Mouse (Mus musculus) midbrain, embryonic 15.5 days (tissue): ENCODE measurements at regions not wholly inside any gene's neighbourhood (a gene's known extent, or its start where the extent isn't known, plus 50 kb on each side); places are given as distances from the start of the nearest gene placed in this dataset.
"Not testable (repeated sequence)": the region's sequence is repeated elsewhere in the genome, so short reads cannot be mapped to it uniquely, and the experiment has no call there.

ENCODE experiments used
- ATAC-seq: fragments of 200-750 bp; cut with Nextera tagmentation; replicated peaks from 2 replicates; pipeline ENCODE4 v1.8.0; 2017; ENCODE audit warnings: moderate TSS enrichment
- H3K27ac ChIP-seq: fragments of 300-500 bp; sonication (generic); 2 replicates; pipeline ENCODE4 v1.5.1; 2015; ENCODE audit warnings: mild to moderate bottlenecking, inconsistent platforms
- H3K27me3 ChIP-seq: fragments of 300-500 bp; sonication (generic); replicated peaks from 2 replicates; pipeline ENCODE4 v1.6.1; 2015; ENCODE audit warnings: inconsistent platforms
- H3K36me3 ChIP-seq: fragments of 300-500 bp; sonication (generic); replicated peaks from 2 replicates; pipeline ENCODE4 v1.6.1; 2015; ENCODE audit warnings: inconsistent platforms
- H3K4me1 ChIP-seq: fragments of 300-500 bp; sonication (generic); 2 replicates; pipeline ENCODE4 v1.6.1; 2015; ENCODE audit warnings: inconsistent platforms
- H3K4me2 ChIP-seq: fragments of 300-500 bp; sonication (generic); 2 replicates; pipeline ENCODE4 v1.6.1; 2015; ENCODE audit warnings: inconsistent platforms, mild to moderate bottlenecking, moderate library complexity
- H3K4me3 ChIP-seq: fragments of 300-500 bp; sonication (generic); 2 replicates; pipeline ENCODE4 v1.5.1; 2015; ENCODE audit warnings: mild to moderate bottlenecking, inconsistent platforms
- H3K9ac ChIP-seq: fragments of 300-500 bp; sonication (generic); 2 replicates; pipeline ENCODE4 v1.6.1; 2015; ENCODE audit warnings: mild to moderate bottlenecking, inconsistent platforms
- H3K9me3 ChIP-seq: fragments of 300-500 bp; sonication (generic); 2 replicates; pipeline ENCODE4 v1.6.1; 2016; ENCODE audit warnings: inconsistent platforms
- WGBS: fragments of 180-500 bp; shearing (Covaris S2); methylation state at CpG from one replicate; pipeline ENCODE4 v1.1.7; 2015; ENCODE audit warnings: mixed read lengths; 5-methylcytosine and 5-hydroxymethylcytosine counted together

DNA sequence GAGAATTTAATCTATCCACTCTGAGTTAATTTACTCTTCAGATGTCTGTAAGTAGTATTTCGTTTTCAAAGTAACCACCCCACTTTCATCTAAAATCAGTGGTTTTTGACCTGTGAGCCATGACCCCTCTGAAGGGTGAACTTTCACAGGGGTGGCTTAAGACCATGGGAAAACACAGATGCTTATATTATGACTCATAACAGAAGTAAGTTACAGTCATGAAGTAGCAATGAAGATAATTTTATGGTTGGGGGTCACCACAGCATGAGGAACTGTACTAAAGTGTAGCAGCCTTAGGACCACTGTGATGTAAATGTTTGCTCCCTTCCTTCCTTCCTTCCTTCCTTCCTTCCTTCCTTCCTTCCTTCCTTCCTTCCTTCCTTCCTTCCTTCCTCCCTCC is 215.2 kb downstream of the Zfp619 start:
- H3K27ac ChIP-seq: no peak overlapping the region
- no peak overlapping the region for H3K9ac ChIP-seq
- no peak for ATAC-seq
- WGBS: 80% methylated on average over 1 of the region's 1 CpGs
- no peak overlapping the region for H3K4me3 ChIP-seq
- no peaks in the 10 kb centered on the region for H3K36me3 ChIP-seq
- H3K4me1 ChIP-seq: peaks cover 3% of the 10 kb centered on the region
- no peaks in the 10 kb centered on the region for H3K27me3 ChIP-seq
- no peaks in the 10 kb centered on the region for H3K9me3 ChIP-seq
- no peak overlapping the region for H3K4me2 ChIP-seq

- H3K9me3 ChIP-seq, H3K27ac ChIP-seq, ATAC-seq, H3K9ac ChIP-seq, H3K36me3 ChIP-seq, H3K4me2 ChIP-seq, H3K4me3 ChIP-seq, H3K4me1 ChIP-seq, H3K27me3 ChIP-seq: not testable (repeated sequence)
These were observed 230.8 kb downstream of the Zfp619 start for GRCm38 (mm10) chr7:39748395-39748794.

DNA sequence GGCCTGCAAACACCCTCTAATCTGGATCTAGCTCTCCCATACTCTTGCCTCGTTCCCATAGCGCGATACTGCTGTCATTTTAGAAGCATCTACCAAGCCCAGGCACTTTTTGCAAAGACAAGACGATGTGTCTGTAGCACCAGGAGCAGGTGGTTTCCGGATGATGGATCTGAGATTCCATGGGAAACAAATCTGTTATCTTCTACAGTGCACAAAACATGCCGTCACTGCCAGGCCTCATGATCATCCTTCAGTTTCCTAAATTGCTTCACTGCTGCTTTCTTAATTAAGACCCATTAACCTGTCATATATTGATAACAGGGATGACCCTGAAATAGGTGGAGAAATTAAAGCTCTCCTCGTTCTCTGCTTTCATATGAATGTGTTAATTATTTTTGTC is 232.9 kb downstream of the Zfp619 start:
- Histone ChIP-seq H3K9ac (no peak overlapping the region), H3K9me3 (no peaks in the 10 kb centered on the region), H3K27ac (no peak overlapping the region), H3K4me2 (no peak overlapping the region), H3K4me1 (no peaks in the 10 kb centered on the region), H3K27me3 (no peaks in the 10 kb centered on the region), H3K4me3 (no peak overlapping the region), H3K36me3 (no peaks in the 10 kb centered on the region)
- no peak for ATAC-seq
- 93% methylated on average over 7 of the region's 7 CpGs for WGBS

- Histone ChIP-seq H3K27me3 (no peaks in the 10 kb centered on the region), H3K4me1 (no peaks in the 10 kb centered on the region), H3K4me2 (no peak overlapping the region), H3K9me3 (no peaks in the 10 kb centered on the region), H3K4me3 (no peak overlapping the region), H3K9ac (no peak overlapping the region), H3K36me3 (no peaks in the 10 kb centered on the region), H3K27ac (no peak overlapping the region)
- 90% methylated on average over 2 of the region's 2 CpGs for WGBS
- no peak for ATAC-seq
These were observed 246.8 kb downstream of the Zfp619 start for GRCm38 (mm10) chr7:39764366-39764765.

DNA sequence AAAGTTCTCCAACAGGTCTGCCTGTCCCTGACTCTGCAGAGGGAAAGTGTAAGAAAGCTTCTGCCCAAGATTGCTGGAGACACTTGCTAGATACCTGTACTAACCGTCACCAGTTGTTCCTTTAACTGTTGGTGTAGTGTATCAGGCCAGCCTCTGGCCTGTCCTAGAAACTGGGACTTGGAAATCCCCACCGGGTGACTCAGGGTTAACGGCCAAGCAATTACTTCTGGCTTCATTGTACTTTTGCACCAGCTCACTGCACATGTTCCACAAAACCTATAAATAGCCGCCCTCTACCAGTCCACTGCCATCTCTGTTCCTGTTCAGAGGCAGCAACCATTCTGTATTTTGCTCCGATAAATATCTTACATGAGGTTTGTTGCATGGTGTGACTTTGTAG is 247.5 kb downstream of the Zfp619 start:
- ATAC-seq: no peak
- H3K27ac ChIP-seq: no peak overlapping the region
- H3K9ac ChIP-seq: no peak overlapping the region
- no peaks in the 10 kb centered on the region for H3K27me3 ChIP-seq
- no peaks in the 10 kb centered on the region for H3K36me3 ChIP-seq
- 90% methylated on average over 5 of the region's 5 CpGs for WGBS
- H3K4me3 ChIP-seq: no peak overlapping the region
- no peaks in the 10 kb centered on the region for H3K9me3 ChIP-seq
- no peak overlapping the region for H3K4me2 ChIP-seq
- H3K4me1 ChIP-seq: no peaks in the 10 kb centered on the region

DNA sequence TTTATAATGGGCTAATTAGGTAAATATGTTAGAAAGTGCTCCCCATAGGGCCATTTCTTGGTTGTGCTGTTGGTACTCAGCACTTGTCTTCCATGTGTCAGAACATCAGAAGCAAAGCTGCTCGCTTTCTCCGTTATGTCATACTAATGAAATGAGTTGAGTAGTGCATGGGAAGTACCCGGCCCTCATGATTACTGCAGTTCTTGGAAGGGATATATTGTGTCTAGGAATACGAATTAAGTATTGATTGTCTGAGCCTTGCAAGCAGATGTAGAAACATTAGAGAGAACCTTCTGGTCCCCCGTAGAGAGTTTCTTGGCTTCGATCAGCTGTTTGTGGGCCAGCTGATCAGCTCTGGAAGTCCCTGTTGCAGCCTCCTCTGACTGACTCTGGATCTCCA is 255.7 kb downstream of the Zfp619 start:
- WGBS: 89% methylated on average over 6 of the region's 6 CpGs
- no peak for ATAC-seq
- no peak overlapping the region for H3K9ac ChIP-seq

GRCm38 (mm10) chr7:39789321-39789720 is 271.8 kb downstream of the Zfp619 start:
- Histone ChIP-seq H3K4me2 (no peak overlapping the region), H3K27ac (no peak overlapping the region), H3K36me3 (no peaks in the 10 kb centered on the region), H3K9me3 (no peaks in the 10 kb centered on the region), H3K4me3 (no peak overlapping the region), H3K9ac (no peak overlapping the region), H3K4me1 (no peaks in the 10 kb centered on the region), H3K27me3 (no peaks in the 10 kb centered on the region)
- no peak for ATAC-seq
- 83% methylated on average over 4 of the region's 4 CpGs for WGBS

More for the DNA sequence above, 255.7 kb downstream of the Zfp619 start:
- H3K36me3 ChIP-seq: no peaks in the 10 kb centered on the region
- H3K4me1 ChIP-seq: no peaks in the 10 kb centered on the region
- no peak overlapping the region for H3K4me3 ChIP-seq
- no peaks in the 10 kb centered on the region for H3K9me3 ChIP-seq
- no peak overlapping the region for H3K4me2 ChIP-seq
- no peak overlapping the region for H3K27ac ChIP-seq
- H3K27me3 ChIP-seq: no peaks in the 10 kb centered on the region

- no peak overlapping the region for H3K9ac ChIP-seq
- no peaks in the 10 kb centered on the region for H3K4me1 ChIP-seq
- 84% methylated on average over 4 of the region's 4 CpGs for WGBS
- no peaks in the 10 kb centered on the region for H3K36me3 ChIP-seq
- H3K27me3 ChIP-seq: no peaks in the 10 kb centered on the region
- H3K4me3 ChIP-seq: no peak overlapping the region
- no peak for ATAC-seq
- H3K9me3 ChIP-seq: no peaks in the 10 kb centered on the region
- no peak overlapping the region for H3K27ac ChIP-seq
- H3K4me2 ChIP-seq: no peak overlapping the region
These were observed 272.3 kb downstream of the Zfp619 start for GRCm38 (mm10) chr7:39789880-39790279.

DNA sequence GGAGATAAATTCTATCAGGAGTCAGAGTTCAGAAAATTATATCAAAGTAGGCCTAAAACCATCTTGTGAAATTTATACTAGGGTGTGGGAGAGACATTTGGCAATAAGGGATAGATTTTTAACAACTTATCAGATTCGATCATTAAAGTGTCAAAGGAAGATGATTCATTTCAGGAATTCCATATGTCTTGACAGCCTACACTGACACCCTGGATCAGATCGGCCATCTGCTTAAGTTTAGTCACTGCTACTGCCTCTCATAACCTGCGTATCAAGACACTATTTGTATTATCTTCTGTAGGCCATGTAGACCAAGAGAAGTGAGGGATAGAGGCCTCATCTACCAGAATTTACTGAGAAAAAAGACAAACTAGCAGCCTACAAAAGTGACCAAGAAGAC is 277.2 kb downstream of the Zfp619 start:
- ATAC-seq: no peak
- 93% methylated on average over 3 of the region's 3 CpGs for WGBS

DNA sequence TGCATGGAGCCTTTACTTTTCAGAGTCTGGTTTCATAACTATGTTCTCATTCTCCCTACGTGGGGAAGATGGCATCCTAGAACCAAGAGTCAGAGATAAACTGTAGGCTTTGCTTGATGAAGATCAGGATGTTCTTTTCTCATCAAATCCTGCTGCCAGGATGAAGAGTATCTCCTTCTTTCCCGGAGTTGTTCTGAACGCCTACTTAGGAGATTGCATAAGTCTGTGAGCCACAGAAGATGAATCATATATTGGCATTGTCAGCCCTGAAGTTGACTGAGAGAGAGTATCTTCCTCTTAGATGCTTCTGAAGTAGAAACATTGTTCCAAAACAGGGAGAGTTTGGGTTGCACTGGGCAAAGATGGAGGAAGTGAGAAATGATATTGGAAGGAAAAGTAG is 286.7 kb downstream of the Zfp619 start:
- H3K4me3 ChIP-seq: no peak overlapping the region
- WGBS: 85% methylated on average over 3 of the region's 3 CpGs

More for the DNA sequence above, 277.2 kb downstream of the Zfp619 start:
- Histone ChIP-seq H3K9me3 (no peaks in the 10 kb centered on the region), H3K4me1 (no peaks in the 10 kb centered on the region), H3K36me3 (no peaks in the 10 kb centered on the region), H3K9ac (no peak overlapping the region), H3K4me3 (no peak overlapping the region), H3K27me3 (no peaks in the 10 kb centered on the region), H3K27ac (no peak overlapping the region), H3K4me2 (no peak overlapping the region)

DNA sequence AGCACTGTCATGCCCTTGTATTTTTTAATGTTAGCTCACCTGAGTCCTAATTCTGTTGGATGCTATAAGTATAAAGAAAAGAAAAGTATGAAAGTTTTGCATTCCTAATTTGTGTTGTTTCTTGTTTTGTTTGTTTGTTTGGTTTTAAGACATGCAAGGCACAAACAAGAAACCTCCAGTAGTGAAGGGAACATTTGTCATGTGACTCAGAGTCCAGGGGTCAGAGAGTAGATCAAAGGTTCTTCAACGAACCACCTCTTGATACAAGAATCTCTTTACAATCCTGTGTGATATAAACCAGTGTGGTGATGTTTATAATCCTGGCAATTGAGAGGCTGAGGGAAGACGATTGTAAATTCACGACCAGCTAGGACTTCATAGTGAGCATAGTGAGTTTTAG is 300.5 kb downstream of the Zfp619 start:
- Histone ChIP-seq H3K9ac (no peak overlapping the region), H3K27me3 (0 out of 2 replicates have a peak, but pooled peaks cover 3% of the 10 kb centered on the region), H3K4me3 (no peak overlapping the region), H3K4me1 (no peaks in the 10 kb centered on the region), H3K36me3 (no peaks in the 10 kb centered on the region), H3K9me3 (no peaks in the 10 kb centered on the region), H3K27ac (no peak overlapping the region), H3K4me2 (no peak overlapping the region)
- ATAC-seq: no peak
- WGBS: 77% methylated on average over 3 of the region's 3 CpGs

More for the DNA sequence above, 286.7 kb downstream of the Zfp619 start:
- Histone ChIP-seq H3K27me3 (no peaks in the 10 kb centered on the region), H3K4me1 (no peaks in the 10 kb centered on the region), H3K36me3 (no peaks in the 10 kb centered on the region), H3K9me3 (no peaks in the 10 kb centered on the region), H3K4me2 (no peak overlapping the region), H3K27ac (no peak overlapping the region), H3K9ac (no peak overlapping the region)
- no peak for ATAC-seq

- H3K27me3 ChIP-seq: 0 out of 2 replicates have a peak, but pooled peaks cover 3% of the 10 kb centered on the region
- no peak overlapping the region for H3K27ac ChIP-seq
- no peak overlapping the region for H3K9ac ChIP-seq
- H3K4me3 ChIP-seq: no peak overlapping the region
- no peak overlapping the region for H3K4me2 ChIP-seq
- H3K36me3 ChIP-seq: no peaks in the 10 kb centered on the region
- no peaks in the 10 kb centered on the region for H3K9me3 ChIP-seq
- ATAC-seq: no peak
- no peaks in the 10 kb centered on the region for H3K4me1 ChIP-seq
- WGBS: 93% methylated on average over 4 of the region's 4 CpGs
These were observed 305.1 kb downstream of the Zfp619 start for GRCm38 (mm10) chr7:39822550-39823178.

DNA sequence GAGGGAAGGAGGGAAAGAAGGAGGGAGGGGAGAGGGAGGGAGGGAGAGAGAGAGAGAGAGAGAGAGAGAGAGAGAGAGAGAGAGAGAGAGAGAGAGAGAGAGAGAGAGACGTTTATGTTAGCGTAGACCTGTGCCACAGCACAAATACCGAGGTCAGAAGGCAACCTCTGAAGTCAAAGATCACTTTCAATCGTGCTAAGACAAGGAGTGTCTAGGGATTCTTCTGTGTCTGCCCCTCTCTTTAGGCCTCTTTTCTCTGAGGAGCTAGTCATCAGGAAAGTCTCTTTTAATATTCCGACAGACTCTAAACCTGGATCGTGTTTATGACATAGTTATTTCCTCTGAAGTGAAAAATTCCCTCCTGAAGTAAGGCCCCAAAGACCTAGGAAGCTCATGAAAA is 310.8 kb downstream of the Zfp619 start:
- Histone ChIP-seq H3K27ac (no peak overlapping the region), H3K4me1 (no peaks in the 10 kb centered on the region), H3K4me2 (no peak overlapping the region), H3K4me3 (no peak overlapping the region), H3K27me3 (no peaks in the 10 kb centered on the region), H3K9ac (no peak overlapping the region), H3K36me3 (no peaks in the 10 kb centered on the region), H3K9me3 (no peaks in the 10 kb centered on the region)
- WGBS: 66% methylated on average over 6 of the region's 6 CpGs
- no peak for ATAC-seq
